Mouse (Mus musculus) heart, adult 9 months (tissue): Measurements from ENCODE around the gene Megf9.

Experiments used
- DNase-seq, 2 experiments: peaks; one replicate each; pipeline ENCODE4 v3.0.0; 2022; ENCODE audit warnings: low spot score in 2 of 2

The Megf9 gene

GRCm38 (mm10) chr4:70534891-70535269, at the start of gene Megf9:
Megf9 (minus strand) TSS chr4:70534995.
- peak; percentile 98 to 99 for DNase-seq

- peak in 1 of 2 experiments; percentile 11 for DNase-seq
Observed at GRCm38 (mm10) chr4:70579654-70580053, 44.9 kb upstream of the Megf9 start.

DNA sequence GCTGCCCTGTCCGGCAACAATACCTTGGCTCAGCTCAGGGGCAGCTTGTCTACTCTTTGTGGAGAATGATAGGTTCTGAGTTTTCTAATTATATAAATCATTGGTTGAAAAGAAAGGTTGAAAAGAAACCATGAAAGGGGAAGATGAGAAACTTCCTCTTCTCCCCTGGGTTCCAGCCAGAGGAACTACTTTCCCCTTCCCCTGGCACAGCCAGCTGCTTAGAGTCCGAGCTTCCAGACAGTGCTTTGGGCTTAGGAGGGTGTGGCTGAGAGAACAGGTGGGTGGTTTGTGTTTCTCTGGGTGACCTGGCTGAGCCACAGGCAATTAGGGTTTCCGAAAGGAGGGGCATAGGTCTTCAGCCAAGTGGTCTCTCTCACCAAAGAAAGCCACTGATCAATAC, 43.5 kb upstream of the Megf9 start:
- no peak for DNase-seq

- DNase-seq: no peak
Observed at GRCm38 (mm10) chr4:70576096-70576495, 41.3 kb upstream of the Megf9 start.

- DNase-seq: no peak
Observed at GRCm38 (mm10) chr4:70573926-70574325, 39.1 kb upstream of the Megf9 start.

DNA sequence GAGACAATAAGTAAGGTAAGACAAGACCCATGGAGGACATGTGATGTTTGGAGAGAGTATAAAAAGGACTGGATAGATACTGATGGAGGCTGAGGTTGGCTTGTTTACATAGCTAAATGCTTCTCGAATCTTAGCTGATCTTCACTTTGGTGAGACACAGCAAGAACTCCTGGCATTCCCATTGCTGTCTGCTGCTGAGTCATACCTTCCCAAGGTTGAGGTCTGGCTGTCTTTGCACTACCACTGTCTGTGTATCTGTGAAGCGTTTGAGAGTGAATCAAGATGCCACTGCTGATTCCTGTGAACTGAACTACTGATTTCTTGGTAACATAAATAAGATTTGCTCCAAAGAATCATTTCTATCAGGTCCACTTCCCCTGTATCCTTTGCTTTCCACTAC, 19.1 kb upstream of the Megf9 start:
- DNase-seq: no peak

DNA sequence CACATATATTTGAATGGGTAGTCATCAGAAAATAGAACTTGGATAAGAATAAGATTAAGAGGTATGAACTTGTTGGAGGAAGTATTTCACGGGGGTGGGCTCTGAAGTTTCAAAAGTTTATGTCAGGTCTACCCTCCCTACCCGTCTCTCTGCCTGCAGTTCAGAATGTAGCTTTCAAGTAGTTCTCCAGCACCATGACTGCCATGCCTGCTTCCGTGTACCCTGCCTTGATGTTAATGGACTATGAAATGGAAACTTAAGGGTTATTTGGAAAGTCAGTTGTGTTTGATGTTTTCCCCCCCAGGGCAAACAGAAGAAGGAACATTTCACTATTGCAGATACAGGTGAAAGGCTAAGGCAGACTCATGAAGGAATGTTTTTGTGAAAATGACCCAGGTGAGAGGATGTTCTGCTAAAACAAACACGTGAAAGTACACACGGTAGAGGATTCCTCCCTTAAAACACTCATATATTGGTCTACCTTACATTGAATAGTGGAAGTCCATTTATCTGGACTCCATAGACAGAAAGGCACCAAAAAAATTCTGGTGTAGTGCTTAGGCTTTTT, 18.5 kb upstream of the Megf9 start:
- DNase-seq: no peak

DNA sequence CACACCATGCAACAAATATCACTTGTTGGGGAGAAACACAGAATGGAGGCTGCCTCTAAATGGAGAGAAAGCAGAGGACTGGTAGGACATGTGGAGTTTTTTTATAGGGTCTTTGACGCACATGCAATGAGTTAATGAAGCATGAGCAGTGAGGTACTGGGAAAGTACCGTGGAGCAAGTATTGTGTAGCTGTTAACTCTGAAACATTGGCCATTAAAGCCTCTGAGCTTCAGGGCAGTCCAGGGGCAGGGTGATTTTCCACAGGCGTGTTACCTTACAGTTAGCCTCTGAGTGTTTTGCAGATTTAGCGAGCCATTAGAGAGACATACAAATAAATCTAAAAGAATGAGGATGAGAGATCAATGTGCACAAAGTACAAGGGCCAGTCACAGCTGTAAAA, 17.3 kb upstream of the Megf9 start:
- DNase-seq: no peak

- DNase-seq: no peak
Observed at GRCm38 (mm10) chr4:70547411-70548148, 12.8 kb upstream of the Megf9 start.

DNA sequence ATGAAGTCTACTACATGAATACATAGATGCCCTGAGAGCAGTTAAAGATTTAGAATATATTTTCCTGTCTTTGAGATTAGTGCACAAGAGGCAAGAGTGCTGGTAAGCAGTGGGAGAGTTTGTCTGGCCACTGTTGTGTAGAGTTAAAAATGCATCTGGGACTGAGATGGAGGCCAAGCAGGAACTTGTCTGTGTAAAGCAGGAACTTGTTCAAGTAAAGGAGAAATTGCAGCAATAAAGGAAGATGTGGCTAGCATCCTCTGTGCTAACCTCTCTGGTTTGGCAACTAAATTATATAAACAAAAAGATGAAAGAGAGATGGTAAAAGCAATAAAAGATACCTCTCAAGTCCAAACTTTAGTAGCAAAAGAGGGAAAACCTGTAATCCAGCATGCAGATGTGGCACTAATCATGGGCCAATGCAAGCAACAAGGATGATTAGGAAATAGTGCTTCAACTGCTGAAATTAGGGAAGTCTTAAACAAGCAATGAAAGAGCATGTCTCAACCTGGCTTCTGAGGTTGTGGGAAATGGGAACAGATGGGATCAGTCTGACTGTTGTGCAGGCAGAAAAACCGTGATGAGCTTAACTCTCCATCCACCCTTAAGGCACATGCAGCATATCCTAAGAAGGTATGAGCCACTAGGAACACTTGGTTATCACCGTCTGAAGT, 11.2 kb upstream of the Megf9 start:
- no peak for DNase-seq

GRCm38 (mm10) chr4:70544390-70544789, 9.6 kb upstream of the Megf9 start:
- DNase-seq: no peak

DNA sequence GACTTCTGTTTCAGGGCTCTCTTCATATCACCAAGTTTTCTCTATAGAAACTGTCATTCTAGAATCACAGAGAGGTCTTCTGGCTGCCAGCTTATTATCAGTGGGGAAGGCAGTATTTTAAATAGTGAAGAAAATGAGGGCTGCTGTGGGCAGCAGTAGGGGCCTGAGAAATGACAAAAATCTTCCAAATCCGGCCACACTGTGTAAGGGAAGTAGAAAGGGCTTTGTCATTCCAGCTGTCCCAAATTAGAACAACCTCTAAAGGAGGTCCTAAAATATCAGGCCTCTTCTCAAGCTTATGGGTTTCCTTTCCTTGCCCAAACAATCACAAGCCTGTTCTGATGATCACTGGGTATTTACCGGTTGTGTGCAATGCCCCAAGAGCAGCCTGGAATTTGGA, 7.6 kb upstream of the Megf9 start:
- no peak for DNase-seq

GRCm38 (mm10) chr4:70540743-70541142, 5.9 kb upstream of the Megf9 start:
- no peak for DNase-seq

- DNase-seq: peak in 1 of 2 experiments; percentile 15
Observed at GRCm38 (mm10) chr4:70536661-70537580, 2.1 kb upstream of the Megf9 start.

GRCm38 (mm10) chr4:70535711-70536311, 1.0 kb upstream of the Megf9 start:
- peak; percentile 74 to 83 for DNase-seq

DNA sequence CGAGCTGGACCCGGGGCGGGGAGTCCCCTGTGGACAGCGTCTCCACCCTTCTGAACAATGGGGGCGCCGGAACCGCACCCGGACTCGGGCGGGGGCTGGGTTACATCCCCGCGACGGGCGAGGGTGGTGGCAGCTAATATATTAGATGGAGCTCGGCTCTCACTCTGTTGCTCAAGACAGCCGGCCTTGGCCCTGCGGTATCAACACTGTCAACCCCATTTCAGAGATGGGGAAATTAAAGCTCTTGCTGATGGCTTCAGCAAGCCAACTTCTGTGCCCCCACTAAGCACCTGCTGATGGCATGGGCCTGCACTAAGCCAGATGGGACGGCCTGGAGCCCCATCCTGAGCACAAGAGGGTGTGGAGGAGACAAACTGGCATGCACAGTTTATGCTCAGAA, 494 bp upstream of the Megf9 start:
- no peak for DNase-seq

GRCm38 (mm10) chr4:70534078-70534890, 511 bp downstream of the Megf9 start:
- peak in 1 of 2 experiments; percentile 31 for DNase-seq

- DNase-seq: no peak
Observed at GRCm38 (mm10) chr4:70533056-70533805, 1.6 kb downstream of the Megf9 start.

- no peak for DNase-seq
Observed at GRCm38 (mm10) chr4:70531021-70531420, 3.8 kb downstream of the Megf9 start.

- no peak for DNase-seq
Observed at GRCm38 (mm10) chr4:70528622-70529021, 6.2 kb downstream of the Megf9 start.
